Mouse (Mus musculus): Measurements from ENCODE around the gene Pla2g6.

Gene Pla2g6

DNA sequence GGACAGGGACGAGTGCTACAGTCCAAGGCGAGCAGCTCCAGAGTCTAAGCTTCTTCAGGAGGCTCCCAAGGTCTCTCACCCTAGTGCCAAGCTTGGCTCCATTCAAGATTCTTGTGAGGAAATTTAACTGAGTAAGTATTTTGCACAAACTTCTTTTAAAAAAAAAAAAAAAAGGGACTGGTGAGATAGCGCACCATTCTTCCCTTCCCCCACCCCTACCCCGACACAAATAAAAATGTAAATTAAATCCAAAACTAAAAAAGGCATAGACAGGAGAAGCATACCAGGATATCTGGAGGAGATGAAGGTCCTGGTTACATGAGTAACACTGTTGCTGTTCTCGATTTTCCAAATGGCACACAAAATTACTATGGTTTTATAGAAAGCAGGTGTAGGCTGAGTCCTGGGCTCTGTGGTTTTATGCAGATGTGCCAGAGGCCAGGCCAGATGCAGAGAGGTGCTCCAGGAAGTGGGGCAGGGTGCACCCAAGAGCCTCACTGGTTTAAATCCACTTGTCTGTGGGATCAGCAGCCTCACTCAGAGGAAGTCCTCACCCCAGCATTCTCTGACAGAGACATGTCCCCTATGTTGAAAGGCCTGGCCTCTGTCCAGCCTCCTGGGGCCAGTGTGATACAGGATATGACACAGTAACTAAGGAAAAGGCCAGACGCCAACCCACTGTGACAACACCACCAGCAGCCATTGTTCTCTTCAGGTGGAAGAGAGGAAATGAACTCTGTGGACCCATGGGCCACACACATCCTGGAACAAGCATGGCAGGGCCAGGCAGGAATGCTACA is 5.0 kb downstream of the Pla2g6 start:
- DNase-seq (ENCODE audit: low spot score in 2 of 2): no peak

DNA sequence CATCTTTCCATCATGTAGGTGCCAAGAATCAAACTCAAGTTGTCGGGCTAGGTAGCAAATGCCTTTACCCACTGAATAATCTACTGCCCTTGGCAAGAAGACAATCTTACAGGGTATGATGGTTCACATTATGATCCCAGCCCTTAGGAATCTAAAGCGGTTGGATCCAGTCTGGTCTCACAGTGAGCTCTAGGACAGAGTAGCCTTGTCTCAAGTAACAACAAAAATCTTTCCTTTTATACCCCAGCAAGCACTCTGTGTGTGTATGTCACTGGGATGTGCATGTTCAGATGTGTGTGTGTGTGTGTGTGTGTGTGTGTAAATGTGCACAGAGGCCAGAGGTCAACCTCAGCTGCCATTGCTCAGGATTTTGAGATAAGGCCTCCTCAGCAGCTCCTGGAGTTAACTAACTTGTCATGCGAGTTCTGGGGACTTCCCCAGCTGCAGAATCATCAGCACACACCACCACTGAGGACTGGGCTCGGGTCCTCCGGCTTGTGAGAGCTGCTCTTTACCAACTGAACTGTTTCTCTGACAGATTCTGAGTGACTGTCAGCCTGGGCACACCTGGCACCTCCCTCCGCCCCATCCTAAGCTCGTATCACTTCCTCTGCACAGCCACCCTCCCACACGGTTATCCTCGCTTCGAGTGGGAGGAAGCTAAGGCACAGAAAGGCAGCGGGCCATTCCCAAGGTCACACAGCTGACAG is 5.8 kb downstream of the Pla2g6 start:
- no peak for DNase-seq (ENCODE audit: low spot score in 2 of 2)

- DNase-seq (ENCODE audit: low spot score in 2 of 2): no peak
These were observed 6.4 kb downstream of the Pla2g6 start for GRCm38 (mm10) chr15:79321733-79322190.

DNA sequence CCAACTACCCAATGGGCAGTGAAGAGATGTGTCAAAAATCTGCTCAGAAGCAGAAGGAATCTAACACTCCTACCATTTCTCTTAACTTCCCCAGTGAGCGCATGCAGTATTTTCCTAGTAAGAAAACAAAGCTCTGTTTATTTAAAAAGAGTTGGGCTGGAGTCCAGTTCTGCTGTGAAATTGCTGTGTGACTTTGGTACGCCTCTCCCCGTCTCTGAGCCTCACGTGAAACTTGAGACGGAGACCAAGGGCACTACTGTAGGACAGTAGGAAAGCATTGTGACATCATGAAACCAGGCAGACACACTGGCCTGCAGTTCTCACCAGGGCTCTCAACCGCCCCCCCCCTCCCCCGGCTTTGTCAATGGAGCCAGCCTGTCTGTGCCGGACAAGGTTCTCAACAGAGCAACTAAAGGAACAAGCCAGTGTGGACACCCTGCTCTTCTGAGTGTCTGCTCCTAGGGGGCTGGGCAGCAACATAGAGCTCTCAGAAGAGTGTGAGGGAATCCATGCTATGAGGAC is 14.3 kb downstream of the Pla2g6 start:
- no peak for DNase-seq (ENCODE audit: low spot score in 2 of 2)

GRCm38 (mm10) chr15:79307861-79308260 is 20.3 kb downstream of the Pla2g6 start:
- no peak for DNase-seq (ENCODE audit: low spot score in 2 of 2)

DNA sequence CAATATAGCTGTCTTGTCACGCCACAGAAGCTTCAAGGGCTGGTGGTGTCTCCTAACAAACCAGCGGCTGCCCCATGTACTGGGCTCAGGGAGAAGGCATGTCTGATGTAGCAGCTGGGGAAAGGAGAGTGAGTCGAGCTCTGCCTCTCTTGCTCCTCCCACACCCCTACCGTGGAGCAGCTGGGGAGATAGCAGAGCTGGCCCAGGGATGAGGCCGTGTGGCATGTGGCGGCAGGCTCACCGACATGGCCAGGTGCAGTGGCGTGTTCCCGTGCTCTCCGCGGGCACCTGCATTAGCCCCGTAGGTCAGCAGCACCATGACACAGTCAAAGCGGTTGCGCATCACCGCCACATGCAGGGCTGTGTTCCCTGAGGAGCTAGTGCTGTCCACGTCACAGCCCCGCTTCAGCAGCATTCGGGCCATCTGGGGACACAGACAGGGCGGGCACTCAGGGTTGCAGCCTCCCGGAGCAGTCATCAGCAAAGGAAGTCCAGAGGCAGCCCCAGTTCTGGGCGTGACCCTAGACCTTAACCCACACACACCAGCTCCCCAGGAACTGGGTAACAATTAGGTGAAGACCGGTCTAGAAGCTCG is 22.1 kb downstream of the Pla2g6 start:
- no peak for DNase-seq (ENCODE audit: low spot score in 2 of 2)

DNA sequence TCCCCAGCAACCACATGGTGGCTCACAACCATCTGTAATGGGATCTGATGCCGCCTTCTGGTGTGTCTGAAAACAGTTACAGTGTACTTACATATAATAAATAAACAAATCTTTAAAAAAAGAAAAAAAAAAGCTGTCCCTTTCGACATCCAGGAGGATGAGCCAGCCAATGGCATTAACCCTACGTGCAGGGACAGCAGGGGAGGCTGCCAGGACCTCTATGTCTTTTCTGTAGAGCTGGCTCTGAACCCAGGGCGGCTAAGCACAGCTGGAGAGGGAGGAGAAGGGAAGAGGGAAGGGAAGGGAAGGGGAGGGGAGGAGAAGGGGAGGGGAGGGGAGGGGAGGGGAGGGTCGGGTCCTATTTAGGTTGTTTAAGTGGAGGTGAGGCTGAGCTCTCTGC is 23.4 kb downstream of the Pla2g6 start:
- DNase-seq (ENCODE audit: low spot score in 2 of 2): no peak

GRCm38 (mm10) chr15:79303725-79304124 is 24.5 kb downstream of the Pla2g6 start:
- DNase-seq (ENCODE audit: low spot score in 2 of 2): no peak

DNA sequence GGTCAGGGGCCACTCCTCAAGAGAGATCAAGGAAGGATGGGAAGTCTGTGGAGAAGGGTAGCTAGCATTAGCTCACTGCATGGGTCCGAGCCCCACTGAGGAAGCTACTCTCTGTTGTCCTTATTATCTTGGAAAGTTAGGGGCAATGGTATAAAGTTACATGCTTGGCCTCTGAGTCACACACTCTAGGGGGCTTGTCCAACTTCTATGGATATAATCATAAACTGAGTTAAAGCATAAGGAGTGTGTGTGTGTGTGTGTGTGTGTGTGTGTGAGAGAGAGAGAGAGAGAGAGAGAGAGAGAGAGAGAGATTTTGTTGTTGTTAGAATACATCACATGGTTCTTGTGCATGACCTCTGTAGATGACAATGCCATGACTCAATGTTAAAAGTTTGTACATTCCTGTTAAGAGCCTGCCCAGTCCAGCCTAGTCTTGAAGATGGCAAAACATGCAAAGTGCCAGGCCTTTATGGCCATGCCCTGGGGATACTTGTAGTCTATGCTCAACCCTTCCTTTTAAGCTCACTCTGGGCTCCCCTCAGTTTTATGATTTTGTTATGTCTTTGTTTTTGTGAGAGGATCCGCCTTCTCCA is 28.5 kb downstream of the Pla2g6 start:
- no peak for DNase-seq (ENCODE audit: low spot score in 2 of 2)

- DNase-seq (ENCODE audit: low spot score in 2 of 2): no peak
These were observed 29.6 kb downstream of the Pla2g6 start for GRCm38 (mm10) chr15:79298553-79298952.

GRCm38 (mm10) chr15:79292779-79293178 is 35.4 kb downstream of the Pla2g6 start:
- peak in 1 of 2 experiments; percentile 14 for DNase-seq (ENCODE audit: low spot score in 2 of 2)

DNA sequence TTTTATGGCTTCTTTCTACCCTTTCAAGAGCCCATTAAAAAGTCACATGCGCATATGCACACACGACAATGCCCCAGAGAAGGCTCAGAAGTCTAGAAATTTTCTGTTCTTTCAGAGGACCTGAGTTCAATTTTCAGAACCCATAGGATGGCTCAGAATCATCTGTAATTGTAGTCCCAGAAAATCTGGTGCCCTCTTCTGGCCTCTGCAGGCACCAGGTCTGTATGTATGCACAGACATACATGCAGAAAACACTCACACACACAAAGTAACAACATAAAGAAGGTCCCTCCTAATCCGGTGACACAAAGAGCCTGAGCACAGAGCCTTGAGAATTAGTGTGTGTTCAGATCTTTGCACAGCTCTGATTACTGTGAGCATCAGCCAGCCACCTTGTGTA is 37.9 kb downstream of the Pla2g6 start:
- no peak for DNase-seq (ENCODE audit: low spot score in 2 of 2)

DNA sequence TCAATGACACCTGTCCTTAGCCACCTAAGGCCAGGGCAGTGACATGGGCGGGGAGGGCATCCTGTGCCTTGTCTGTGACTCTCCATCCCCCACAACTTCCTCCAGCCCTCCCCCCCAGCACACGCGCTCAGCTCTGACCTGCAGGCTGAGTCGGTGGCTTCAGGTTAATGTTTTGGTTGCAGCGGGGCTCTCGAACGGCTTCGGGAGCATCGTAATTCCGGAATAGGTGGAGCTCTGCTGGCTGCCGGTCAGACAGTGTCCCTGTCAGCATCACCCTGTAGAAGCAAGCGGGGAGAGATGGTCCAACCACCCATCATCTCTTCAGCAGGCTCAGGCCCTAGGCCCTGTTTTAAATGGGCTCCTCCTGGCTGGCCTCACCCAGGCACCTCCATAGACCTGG is 38.7 kb downstream of the Pla2g6 start:
- no peak for DNase-seq (ENCODE audit: low spot score in 2 of 2)

DNA sequence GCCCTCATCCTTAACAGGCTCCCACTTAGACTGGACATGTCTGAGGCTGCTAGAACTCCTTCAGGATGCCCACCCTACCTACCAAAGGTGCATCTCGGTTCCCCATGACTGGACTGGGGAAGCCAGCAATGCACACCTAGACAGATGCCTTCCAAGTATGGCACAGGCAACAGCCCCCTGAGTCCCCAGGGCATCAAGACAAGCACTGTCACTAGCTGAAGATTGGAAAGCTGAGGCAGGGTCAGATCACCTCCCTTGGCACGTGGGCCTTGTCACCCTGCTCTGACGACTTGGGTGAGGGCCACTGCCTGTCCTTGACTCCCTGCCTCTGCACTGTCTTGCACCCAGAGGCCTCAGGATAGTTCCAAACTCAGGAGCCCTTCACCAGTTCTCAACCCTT is 39.8 kb downstream of the Pla2g6 start:
- no peak for DNase-seq (ENCODE audit: low spot score in 2 of 2)

- no peak for DNase-seq (ENCODE audit: low spot score in 2 of 2)
These were observed 41.1 kb downstream of the Pla2g6 start for GRCm38 (mm10) chr15:79287091-79287490.

DNA sequence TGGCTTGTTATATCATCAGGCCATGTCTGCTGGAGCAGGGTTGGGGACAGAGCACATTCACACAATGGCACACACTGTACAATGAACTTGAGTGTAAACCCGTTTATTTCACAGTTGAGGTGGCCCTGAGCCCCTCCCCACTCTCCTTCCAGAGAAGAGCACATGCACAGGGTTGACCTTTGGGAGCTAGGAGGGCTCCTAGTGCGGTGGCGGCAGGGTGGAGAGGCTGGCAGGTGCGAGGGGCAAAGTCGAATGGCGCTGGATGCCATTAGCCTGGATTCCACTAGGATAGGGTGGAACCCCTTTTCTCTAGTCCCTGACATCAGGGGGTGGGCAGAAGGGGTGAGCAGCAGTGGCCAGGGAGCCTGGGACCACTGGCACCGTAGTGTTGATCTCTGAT is 42.0 kb downstream of the Pla2g6 start:
- no peak for DNase-seq (ENCODE audit: low spot score in 2 of 2)

DNA sequence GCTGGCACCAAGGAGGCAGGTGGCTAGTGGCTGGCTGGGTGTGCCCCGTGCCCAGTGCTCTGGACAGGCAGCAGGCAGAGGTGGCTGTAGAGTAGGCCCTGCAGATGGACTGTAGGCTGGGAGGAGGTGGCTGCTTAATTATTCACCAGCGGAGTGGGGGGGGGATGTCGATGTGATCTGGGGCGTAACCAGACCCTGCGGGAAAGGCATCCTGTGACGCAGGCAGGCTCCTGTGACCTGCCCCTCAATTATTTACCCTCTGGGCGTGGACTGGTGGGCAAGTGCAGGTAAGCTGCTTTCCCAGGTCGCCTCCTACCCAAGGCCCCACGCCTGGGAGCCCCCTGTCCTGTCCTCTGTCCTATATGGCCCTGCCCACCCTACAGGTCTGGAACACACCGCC is 42.8 kb downstream of the Pla2g6 start, which contains the start of gene Baiap2l2:
Gene Baiap2l2 (minus strand): TSS at position 139 of the 400 bp plus-strand sequence.
- DNase-seq (ENCODE audit: low spot score in 2 of 2): no peak

DNA sequence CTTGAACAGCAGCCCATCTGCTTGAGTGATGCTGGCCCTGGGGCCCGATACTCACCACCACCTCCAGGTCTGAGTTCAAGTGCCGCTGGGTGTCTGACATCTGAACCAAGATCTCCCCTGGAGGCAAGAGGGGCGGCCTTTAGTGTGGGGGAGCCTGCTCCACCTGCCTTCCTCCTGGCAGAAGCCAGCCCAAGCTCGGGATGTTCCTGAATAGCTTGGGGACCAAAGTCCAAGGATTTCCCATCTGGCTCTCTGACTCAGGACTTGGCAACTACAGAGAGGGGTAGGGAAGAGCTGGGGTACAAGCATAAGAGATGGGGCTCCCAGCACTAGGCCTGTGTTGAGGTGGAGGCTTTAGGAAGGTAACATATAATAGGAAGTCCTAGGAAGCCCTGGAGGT is 44.8 kb downstream of the Pla2g6 start:
- DNase-seq (ENCODE audit: low spot score in 2 of 2): no peak

DNA sequence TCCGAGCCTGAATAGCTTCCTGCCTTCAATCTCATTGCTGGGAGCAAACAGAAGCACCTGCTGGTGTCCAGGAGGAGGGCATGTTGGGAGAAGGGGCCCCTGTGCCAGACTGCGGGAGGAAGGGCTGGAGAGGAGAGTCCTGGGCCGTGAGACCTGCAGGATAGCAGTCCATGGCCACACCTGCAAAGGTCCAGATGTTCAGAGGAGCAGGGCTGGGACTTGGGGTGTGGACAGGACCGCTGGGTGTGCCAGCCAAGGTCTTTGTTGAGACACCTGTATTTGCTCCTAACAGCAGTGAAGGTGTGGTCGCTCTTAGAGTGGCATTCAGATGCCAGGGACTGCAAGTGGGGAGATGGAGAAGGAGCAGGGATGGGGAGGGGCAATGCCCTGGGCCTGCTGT is 45.8 kb downstream of the Pla2g6 start:
- DNase-seq (ENCODE audit: low spot score in 2 of 2): no peak

DNA sequence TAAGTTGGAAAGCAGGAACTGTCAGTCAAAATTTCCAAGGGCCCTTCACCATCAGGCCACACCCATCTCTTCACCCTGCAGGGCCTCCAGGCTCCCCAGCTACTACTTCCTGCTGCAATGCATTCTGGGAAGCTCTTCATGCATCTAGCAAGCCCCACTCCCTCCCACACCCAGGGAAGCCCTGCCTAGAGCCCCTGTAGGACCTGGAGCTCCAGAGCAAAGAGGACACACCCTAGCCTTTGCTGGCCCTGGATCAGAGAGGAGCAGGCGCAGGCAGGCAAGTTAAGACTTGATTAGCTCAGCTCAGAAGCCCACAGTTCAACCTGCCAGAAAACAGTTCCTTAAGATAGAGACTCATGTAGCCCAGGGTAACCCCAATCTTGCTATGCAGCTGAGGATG is 46.8 kb downstream of the Pla2g6 start:
- DNase-seq (ENCODE audit: low spot score in 2 of 2): no peak

- no peak for DNase-seq (ENCODE audit: low spot score in 2 of 2)
These were observed 47.3 kb downstream of the Pla2g6 start for GRCm38 (mm10) chr15:79280850-79281249.

GRCm38 (mm10) chr15:79280209-79280608 is 48.0 kb downstream of the Pla2g6 start:
- no peak for DNase-seq (ENCODE audit: low spot score in 2 of 2)

All from right cerebral cortex, adult 2 months (tissue).